Mouse (Mus musculus) stomach, embryonic 16.5 days (tissue): ENCODE data around the gene Slc39a8. TPM values are rescaled to one million over a fixed set of nuclear protein-coding genes. Genes with fewer than 3 reads are reported as not detected.

Source experiments
- ATAC-seq: fragments of 200-750 bp; cut with Nextera tagmentation; 2 replicates; pipeline ENCODE4 v1.8.0; 2017; ENCODE audit warnings: moderate number of reproducible peaks, moderate TSS enrichment; ENCODE audit not compliant: insufficient read depth, low FRiP score
- H3K27ac ChIP-seq: fragments of 300-500 bp; sonication (generic); 2 replicates; pipeline ENCODE4 v1.5.1; 2014; ENCODE audit warnings: low read length
- H3K27me3 ChIP-seq: fragments of 300-500 bp; sonication (generic); 2 replicates; pipeline ENCODE4 v1.6.1; 2014; ENCODE audit warnings: low read length, control low read depth, mixed read lengths; ENCODE audit not compliant: control insufficient read depth, insufficient read depth
- H3K36me3 ChIP-seq: fragments of 300-500 bp; sonication (generic); 2 replicates; pipeline ENCODE4 v1.6.1; 2014; ENCODE audit warnings: low read length; ENCODE audit not compliant: control insufficient read depth, insufficient read depth
- H3K4me1 ChIP-seq: fragments of 300-500 bp; sonication (generic); 2 replicates; pipeline ENCODE4 v1.6.1; 2014; ENCODE audit warnings: low read length, control low read depth, mixed read lengths; ENCODE audit not compliant: control insufficient read depth, insufficient read depth
- H3K4me2 ChIP-seq: fragments of 300-500 bp; sonication (generic); 2 replicates; pipeline ENCODE4 v1.6.1; 2014; ENCODE audit warnings: low read depth, low read length, mixed read lengths
- H3K4me3 ChIP-seq: fragments of 300-500 bp; sonication (generic); replicated peaks from 2 replicates; pipeline ENCODE4 v1.5.1; 2014; ENCODE audit warnings: mild to moderate bottlenecking, low read length
- H3K9ac ChIP-seq: fragments of 300-500 bp; sonication (generic); 2 replicates; pipeline ENCODE4 v1.6.1; 2014; ENCODE audit warnings: low read length
- H3K9me3 ChIP-seq: fragments of 300-500 bp; sonication (generic); replicated peaks from 2 replicates; pipeline ENCODE4 v1.6.1; 2016; ENCODE audit warnings: low read length, control low read depth; ENCODE audit not compliant: control insufficient read depth
- WGBS: fragments of 180-500 bp; shearing (Covaris S2); extraction: QIAGEN DNeasy Blood & Tissue Kit; methylation state at CpG from one replicate; pipeline ENCODE4 v1.1.7; 2014; 5-methylcytosine and 5-hydroxymethylcytosine counted together
- polyA plus RNA-seq: library from polyadenylated mRNA; unstranded; fragments of >200 nt; fragmentation: Nextera tagmentation; extraction: Ambion mirVana; gene quantifications from 2 replicates; pipeline ENCODE4 v1.2.1, GENCODE M21; 2015

Gene Slc39a8
- polyA plus RNA-seq, 1 experiment from 2014 or later: 8.1 TPM

DNA sequence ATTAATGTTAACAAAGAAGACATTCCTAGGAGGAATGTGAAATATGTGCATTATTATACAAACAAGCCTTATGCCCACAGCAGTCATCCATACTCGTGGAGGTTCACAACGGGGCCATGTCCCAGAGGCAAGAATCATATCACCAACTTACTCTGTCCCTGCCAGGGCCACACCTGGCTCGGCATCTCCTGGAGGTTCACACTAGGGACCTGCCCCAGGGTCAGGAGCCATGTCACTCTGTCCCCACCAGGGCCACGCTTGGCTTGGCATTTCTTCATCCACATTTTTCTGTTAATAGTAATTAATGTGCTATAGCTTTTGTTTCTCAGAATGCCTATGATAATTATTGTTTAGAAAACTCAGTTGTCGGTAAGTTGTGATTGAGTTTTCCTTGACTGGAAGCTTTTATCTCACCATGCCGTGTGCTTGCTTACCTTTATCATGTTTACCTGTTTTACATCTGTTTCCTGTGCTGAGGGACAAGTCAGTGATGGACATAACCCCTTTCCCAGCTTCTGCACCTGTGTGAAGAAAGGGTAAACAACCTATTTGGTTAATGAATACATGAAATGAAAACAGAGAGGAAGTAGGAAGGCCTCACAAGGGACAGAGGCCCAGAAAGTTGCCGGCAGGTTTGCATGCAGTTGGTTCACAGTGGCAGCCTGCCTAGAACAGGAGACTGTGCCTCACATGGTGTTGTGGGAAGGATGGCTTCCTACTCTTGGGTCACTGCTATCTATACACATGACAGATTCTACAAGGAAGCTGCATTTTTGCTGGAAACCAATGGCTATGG is 16.8 kb downstream of the Slc39a8 start:
- ATAC-seq: peak; percentile 55

DNA sequence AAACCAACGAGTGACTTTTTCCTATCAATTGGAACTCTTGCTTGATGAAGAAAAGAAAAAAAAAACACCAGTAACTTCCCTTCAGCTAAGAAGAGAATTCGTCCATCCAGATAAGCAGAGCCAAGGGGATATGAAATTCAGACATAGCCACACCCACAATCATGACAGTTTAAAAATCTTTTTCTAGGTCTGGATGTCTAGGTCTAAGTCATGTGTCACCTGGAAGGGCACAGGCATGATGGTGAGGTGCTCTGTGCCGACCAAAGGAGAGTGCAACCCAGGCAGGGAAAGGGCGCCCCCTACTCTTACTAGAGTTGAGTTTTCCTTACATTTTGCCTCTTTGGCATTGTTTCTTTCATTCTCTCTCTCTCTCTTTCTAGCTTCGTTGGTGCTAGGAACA is 18.1 kb downstream of the Slc39a8 start:
- H3K9ac ChIP-seq: no peak overlapping the region
- 78% methylated on average over 5 of the region's 5 CpGs for WGBS
- no peaks in the 10 kb centered on the region for H3K4me1 ChIP-seq

More for the DNA sequence above, 16.8 kb downstream of the Slc39a8 start:
- WGBS: 50% methylated on average over 7 of the region's 7 CpGs
- Histone ChIP-seq H3K9ac (no peak overlapping the region), H3K9me3 (no peaks in the 10 kb centered on the region), H3K4me1 (no peaks in the 10 kb centered on the region), H3K27ac (no peak overlapping the region), H3K4me3 (no peak overlapping the region), H3K4me2 (no peak overlapping the region), H3K36me3 (no peaks in the 10 kb centered on the region), H3K27me3 (no peaks in the 10 kb centered on the region)

GRCm38 (mm10) chr3:135843707-135844106 is 18.6 kb downstream of the Slc39a8 start:
- H3K27ac ChIP-seq: no peak overlapping the region
- WGBS: 80% methylated on average over 8 of the region's 8 CpGs
- H3K9me3 ChIP-seq: no peaks in the 10 kb centered on the region
- no peaks in the 10 kb centered on the region for H3K27me3 ChIP-seq
- H3K36me3 ChIP-seq: no peaks in the 10 kb centered on the region
- no peak overlapping the region for H3K9ac ChIP-seq
- no peak for ATAC-seq
- H3K4me2 ChIP-seq: no peak overlapping the region
- no peaks in the 10 kb centered on the region for H3K4me1 ChIP-seq
- H3K4me3 ChIP-seq: no peak overlapping the region

More for the DNA sequence above, 18.1 kb downstream of the Slc39a8 start:
- H3K27me3 ChIP-seq: no peaks in the 10 kb centered on the region
- no peak for ATAC-seq
- H3K27ac ChIP-seq: no peak overlapping the region
- H3K36me3 ChIP-seq: no peaks in the 10 kb centered on the region
- no peak overlapping the region for H3K4me2 ChIP-seq
- no peak overlapping the region for H3K4me3 ChIP-seq
- H3K9me3 ChIP-seq: no peaks in the 10 kb centered on the region

DNA sequence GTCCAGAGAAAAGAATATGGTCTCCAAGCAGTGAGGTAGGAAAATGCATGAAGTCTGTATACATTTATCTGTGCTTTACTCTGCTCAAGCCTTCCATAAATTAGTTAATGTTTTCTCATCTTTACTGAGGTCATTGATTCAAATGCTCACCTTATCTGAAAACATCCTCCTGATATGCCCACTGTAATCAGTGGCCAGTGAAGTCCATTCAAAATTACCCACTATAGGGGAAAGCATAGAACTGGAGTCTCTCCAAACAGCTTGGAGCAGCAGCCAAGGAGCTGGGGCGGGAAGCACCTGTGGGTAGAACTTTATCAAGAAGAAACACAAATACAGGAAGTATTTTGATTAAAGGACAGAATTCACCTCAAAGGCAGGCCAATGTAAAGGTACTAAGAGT is 19.8 kb downstream of the Slc39a8 start:
- no peak overlapping the region for H3K9ac ChIP-seq
- H3K4me1 ChIP-seq: no peaks in the 10 kb centered on the region
- no peak overlapping the region for H3K4me2 ChIP-seq
- no peaks in the 10 kb centered on the region for H3K27me3 ChIP-seq
- H3K27ac ChIP-seq: no peak overlapping the region
- no peak overlapping the region for H3K4me3 ChIP-seq
- peak; percentile 44; the same call in 1 of the 2 replicates for ATAC-seq
- H3K9me3 ChIP-seq: no peaks in the 10 kb centered on the region
- H3K36me3 ChIP-seq: no peaks in the 10 kb centered on the region
- WGBS: 57% methylated on average over 1 of the region's 1 CpGs

DNA sequence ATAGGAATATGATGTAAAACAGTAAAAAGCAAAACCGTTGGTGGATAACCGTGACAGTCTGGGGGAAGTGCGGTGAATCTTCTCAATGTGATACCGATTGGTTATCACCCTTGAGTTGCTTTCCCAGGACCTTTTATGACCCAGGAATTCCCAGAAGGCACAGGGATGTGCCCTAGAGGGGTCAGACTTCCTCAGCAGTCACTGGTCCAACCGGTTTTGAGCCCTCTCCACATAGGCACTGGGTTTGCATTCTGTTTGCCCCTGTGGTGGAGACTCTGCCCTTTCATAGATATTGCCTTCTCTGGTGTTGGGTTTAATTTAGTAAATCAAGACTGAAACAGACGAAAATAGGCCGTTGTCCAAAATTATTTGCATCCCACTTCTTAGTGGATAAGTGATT is 20.8 kb downstream of the Slc39a8 start:
- Histone ChIP-seq H3K9ac (no peak overlapping the region), H3K9me3 (no peaks in the 10 kb centered on the region), H3K27ac (no peak overlapping the region), H3K36me3 (no peaks in the 10 kb centered on the region), H3K27me3 (no peaks in the 10 kb centered on the region), H3K4me2 (no peak overlapping the region), H3K4me1 (no peaks in the 10 kb centered on the region), H3K4me3 (no peak overlapping the region)
- ATAC-seq: no peak; the same call in 1 of the 2 replicates
- 56% methylated on average over 7 of the region's 7 CpGs for WGBS

DNA sequence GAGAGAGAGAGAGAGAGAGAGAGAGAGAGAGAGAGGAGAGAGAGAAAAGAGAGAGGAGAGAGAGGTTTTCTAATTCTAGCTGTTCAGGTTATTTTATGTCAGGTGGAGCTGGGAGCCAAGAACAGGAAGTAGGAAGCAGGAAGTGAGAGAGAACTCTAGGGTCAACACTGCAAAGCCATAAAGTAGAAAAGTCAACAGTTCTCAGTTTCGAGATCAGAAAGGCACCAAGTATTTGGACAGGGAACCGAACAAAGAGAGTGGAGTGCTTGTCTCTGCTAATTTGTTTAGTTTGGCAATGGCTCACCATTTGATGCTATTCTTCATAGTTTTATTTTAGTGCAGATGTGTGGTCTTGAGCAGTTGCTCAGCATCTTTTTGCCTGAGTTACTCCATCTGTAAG is 26.5 kb downstream of the Slc39a8 start:
- no peak overlapping the region for H3K4me3 ChIP-seq
- H3K4me1 ChIP-seq: no peaks in the 10 kb centered on the region
- H3K4me2 ChIP-seq: no peak overlapping the region
- H3K27me3 ChIP-seq: no peaks in the 10 kb centered on the region
- no peaks in the 10 kb centered on the region for H3K9me3 ChIP-seq
- 33% methylated on average over 2 of the region's 2 CpGs for WGBS
- H3K9ac ChIP-seq: no peak overlapping the region
- H3K36me3 ChIP-seq: no peaks in the 10 kb centered on the region
- H3K27ac ChIP-seq: 0 out of 2 replicates have a peak overlapping the region, but pooled peaks have one; percentile 21
- ATAC-seq: no peak

- no peaks in the 10 kb centered on the region for H3K9me3 ChIP-seq
- 82% methylated on average over 10 of the region's 10 CpGs for WGBS
- H3K4me3 ChIP-seq: no peak overlapping the region
- H3K4me1 ChIP-seq: no peaks in the 10 kb centered on the region
- no peaks in the 10 kb centered on the region for H3K27me3 ChIP-seq
- ATAC-seq: no peak
- no peak overlapping the region for H3K4me2 ChIP-seq
- H3K27ac ChIP-seq: no peak overlapping the region
- no peaks in the 10 kb centered on the region for H3K36me3 ChIP-seq
- H3K9ac ChIP-seq: no peak overlapping the region
Measured at GRCm38 (mm10) chr3:135853604-135854297, 28.7 kb downstream of the Slc39a8 start.

DNA sequence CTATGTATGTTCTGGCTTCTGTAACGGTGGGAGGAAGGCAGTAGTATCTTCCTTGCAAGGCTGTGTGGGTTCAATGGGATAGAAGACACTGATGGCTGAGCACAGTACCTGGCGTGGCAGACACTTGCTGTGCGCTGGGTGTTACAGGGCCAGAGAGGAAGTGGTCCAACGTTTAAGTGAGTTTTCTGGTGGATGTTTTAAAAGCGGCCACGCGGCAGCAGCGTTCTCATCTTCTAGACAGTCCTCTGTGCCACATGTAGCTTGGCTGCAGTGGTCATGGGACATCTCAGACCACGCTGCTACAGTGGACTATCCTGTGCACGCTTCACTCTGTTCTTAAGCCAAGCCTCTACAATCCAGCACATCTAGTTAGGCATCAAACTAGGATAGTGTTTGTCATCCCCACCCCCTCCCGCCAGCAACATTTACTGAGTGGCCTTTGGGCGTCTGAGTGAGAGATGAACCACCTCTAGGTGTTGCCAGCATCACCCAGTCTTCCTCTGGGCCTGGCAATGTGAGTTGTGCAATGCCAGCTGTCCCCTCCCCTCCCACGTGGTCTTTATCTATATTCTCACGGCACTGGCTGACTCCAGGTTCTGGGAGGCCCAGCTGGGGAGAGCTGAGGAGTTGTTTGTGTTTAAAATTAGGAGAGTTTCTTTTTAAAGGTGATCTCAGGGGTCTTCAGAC is 29.4 kb downstream of the Slc39a8 start:
- no peaks in the 10 kb centered on the region for H3K9me3 ChIP-seq
- ATAC-seq: no peak
- H3K27me3 ChIP-seq: no peaks in the 10 kb centered on the region
- H3K27ac ChIP-seq: no peak overlapping the region
- H3K36me3 ChIP-seq: no peaks in the 10 kb centered on the region
- H3K9ac ChIP-seq: no peak overlapping the region
- WGBS: 75% methylated on average over 14 of the region's 14 CpGs
- no peaks in the 10 kb centered on the region for H3K4me1 ChIP-seq
- no peak overlapping the region for H3K4me2 ChIP-seq
- no peak overlapping the region for H3K4me3 ChIP-seq

- Histone ChIP-seq H3K9ac (no peak overlapping the region), H3K4me3 (no peak overlapping the region), H3K4me2 (no peak overlapping the region), H3K9me3 (no peaks in the 10 kb centered on the region), H3K36me3 (no peaks in the 10 kb centered on the region), H3K4me1 (no peaks in the 10 kb centered on the region), H3K27ac (no peak overlapping the region), H3K27me3 (no peaks in the 10 kb centered on the region)
- WGBS: 86% methylated on average over 6 of the region's 6 CpGs
- no peak for ATAC-seq
Measured at GRCm38 (mm10) chr3:135854985-135855340, 29.9 kb downstream of the Slc39a8 start.
